Mouse (Mus musculus): Measurements from ENCODE around the gene Fscn1.

Gene Fscn1

DNA sequence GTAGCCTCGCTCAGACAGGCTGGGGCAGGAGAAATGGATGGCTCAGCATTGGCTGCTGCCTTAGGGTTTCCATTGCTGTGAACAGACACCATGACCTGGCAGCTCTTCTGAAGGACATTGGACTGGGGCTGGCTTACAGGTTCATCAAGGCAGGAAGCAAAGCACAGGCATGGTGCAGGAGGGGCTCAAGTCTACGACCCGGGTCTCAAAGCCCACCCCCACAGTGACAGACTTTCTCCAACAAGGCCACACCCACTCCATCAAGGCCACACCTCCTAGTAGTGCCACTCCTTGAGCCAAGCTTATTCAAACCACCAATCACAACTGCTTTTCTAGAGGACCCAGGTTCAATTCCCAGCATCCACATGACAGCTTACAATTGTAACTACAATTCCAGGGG, 13.8 kb downstream of the Fscn1 start:
- no peak for DNase-seq (ENCODE audit: low spot score)

DNA sequence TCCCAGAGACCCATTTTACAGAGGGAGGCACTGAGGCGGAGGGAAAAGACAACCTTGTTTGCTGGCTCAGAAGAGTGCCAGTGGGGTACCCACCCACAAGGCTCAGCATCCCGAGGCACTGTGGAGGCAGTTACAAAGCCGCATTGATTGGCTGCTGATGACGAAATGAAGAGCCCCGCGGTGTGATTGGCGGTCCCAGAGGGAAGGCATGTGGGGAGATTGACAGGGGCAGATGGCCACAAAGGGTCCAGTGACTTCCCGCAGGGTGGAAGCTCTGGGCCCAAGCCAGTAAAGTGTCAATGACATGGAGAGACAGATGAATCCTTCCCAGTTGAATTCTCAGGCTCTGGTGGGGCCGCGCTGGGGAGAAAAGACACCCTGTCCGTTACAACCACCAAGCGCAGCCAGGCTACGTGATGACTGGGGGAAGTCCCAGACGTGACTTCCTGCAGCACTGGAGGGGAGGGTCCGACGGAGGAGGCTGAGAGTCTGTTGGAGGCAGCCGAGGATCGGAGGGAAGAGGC, 14.5 kb downstream of the Fscn1 start:
- no peak for DNase-seq (ENCODE audit: low spot score)

GRCm38 (mm10) chr5:142976516-142976915, 16.4 kb downstream of the Fscn1 start:
- DNase-seq (ENCODE audit: low spot score): no peak

DNA sequence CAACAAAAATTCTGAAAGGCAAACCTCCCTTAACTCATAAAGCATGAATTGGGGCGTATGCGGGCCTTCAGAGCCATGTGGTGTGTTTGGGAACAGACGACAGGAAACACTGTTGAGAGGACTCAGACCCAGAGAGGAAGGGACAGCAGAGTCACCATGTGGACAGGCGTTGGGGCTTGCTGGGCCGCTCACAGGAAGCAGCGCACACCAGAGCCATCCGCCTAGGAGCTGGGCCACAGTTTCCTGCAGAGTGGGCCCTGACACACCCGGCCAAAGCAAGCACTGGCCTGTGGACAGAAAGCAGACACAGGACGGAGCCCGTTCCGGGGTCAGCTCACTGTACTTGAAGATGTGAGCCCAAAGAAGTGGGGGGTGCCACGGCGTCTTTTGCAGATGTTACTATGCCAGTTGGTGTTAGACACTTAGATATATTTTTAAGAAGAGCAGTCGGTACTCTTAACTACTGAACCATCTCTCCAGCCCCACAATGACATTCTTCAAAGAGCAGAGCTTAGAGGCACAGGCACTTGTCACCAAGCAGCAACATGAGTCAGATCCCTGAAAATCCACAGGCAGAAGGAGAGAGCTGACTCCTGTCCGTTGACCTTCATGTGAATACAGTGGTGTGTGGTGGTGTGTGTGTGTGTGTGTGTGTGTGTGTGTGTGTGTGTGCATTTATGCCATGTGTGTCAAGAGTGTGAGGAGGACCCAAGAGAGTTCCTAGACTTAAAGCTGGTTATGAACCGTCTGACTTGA, 22.1 kb downstream of the Fscn1 start:
- peak; percentile 41 for DNase-seq (ENCODE audit: low spot score)

DNA sequence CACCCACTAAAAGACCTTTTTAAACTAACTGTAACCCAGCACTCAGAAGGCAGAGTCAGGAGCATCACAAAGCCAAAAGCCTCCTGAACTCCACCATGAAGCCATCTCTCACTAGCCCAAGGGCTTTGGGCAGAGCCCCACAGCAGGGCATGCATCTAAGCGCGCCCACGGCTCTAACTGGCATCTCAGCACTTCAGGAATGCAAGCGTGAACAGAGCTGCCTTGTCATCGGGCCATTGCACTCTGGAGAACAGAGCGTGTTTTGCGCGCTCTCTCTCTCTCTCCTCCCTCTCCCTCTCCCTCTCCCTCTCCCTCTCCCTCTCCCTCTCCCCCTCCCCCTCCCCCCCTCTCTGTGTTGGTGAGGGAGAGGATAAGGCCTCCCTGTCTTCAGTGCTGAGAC, 23.0 kb downstream of the Fscn1 start:
- no peak for DNase-seq (ENCODE audit: low spot score)

DNA sequence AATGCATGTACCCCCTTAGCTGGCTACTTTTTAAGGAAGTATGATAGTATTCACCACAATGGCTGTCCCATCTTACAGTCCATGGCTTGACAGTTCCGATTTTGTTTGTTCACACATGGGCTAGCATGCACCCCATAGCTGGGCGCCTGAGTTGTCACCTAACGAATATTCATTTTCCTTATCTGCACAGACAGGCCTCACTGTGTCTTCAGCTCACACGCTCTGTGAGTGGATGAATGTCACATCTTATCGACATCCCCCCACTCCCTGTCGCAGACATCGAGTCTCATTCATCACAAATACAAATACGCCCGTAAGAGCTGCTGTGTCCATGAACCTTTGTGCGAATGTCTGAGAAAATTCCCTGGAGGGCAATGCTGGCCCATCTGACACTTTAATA, 24.1 kb downstream of the Fscn1 start:
- no peak for DNase-seq (ENCODE audit: low spot score)

- DNase-seq (ENCODE audit: low spot score): no peak
These were observed 28.4 kb downstream of the Fscn1 start for GRCm38 (mm10) chr5:142988520-142988919.

- DNase-seq (ENCODE audit: low spot score): no peak
These were observed 29.0 kb downstream of the Fscn1 start for GRCm38 (mm10) chr5:142989167-142989566.

DNA sequence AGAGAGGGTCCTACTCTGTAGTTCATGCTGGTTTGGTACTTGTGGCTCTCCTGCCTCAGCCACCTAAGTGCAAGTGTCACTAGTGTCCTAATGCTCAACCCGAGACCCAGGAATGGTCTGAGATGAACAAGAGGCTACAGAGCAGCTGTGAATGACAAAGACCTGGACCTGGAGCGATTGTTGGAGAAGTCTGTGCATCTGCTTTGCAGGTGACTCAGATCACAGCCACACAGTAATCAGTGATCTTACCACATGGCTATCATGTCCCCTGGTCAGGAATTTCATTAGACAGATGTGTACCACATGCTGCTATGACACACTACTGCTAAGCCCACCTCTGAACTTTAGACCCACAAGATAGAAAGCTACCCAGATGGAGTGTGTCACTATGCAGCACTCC, 34.6 kb downstream of the Fscn1 start:
- no peak for DNase-seq (ENCODE audit: low spot score)

DNA sequence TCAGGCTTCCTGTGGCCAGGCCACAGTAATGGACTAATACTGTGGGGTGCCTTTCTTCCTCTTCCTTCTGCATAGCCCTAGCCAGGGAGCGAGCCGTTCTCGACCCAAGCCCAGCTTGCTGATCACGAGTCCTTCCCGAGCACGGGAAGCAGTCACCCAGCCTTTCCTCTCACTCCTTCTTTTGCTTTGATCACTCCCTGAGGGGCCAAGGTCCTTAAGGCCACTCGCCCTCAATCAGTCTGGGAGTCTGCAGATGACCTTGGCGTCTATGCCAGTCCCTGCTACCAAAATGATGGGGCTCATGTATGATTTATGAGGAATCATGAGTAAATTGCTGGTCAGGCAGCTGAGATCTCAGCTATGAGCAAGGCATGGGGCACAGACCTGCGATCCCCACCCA, 37.4 kb downstream of the Fscn1 start:
- no peak for DNase-seq (ENCODE audit: low spot score)

- DNase-seq (ENCODE audit: low spot score): no peak
These were observed 38.0 kb downstream of the Fscn1 start for GRCm38 (mm10) chr5:142998171-142998570.

- no peak for DNase-seq (ENCODE audit: low spot score)
These were observed 39.9 kb downstream of the Fscn1 start for GRCm38 (mm10) chr5:143000091-143000490.

DNA sequence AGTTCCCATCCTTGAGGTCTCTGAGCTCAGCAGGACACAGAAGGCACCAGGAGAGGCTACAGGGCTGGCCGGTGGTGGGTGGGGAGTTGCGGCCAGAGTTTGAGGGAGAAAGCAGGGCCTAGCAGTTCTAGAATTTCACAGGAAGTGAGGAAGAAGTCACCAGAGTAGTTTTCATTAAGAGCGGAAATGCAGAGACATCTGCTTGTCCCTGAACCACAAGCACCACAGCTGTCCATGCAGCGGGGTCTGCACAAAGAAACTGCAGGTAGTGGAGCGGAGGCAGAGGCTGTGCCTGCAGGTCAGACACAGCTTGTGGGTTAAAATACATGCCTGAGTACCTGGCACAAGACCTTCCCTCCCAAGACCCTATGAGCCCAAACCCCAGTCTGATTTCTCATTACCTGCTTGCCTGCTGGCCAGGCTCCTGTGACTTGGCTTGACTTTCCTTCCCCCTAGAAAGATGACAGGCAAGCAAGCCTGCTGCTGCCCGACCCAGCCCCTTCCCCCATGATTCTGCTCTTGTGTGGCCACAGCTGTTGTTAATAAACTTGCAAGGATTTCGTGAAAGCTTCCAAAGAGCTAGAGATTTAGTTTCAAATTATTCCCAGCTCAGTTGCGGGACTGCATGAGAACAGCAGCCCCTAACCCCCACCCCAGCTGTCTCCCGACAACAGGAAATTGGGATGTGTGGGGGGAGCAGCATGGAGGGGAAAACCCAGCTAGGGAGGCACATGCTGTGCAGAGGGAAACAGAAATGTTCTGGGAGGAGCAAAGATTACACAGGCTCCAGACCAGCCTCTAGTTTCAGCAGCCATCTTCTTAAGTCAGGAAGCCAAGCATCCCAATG, 40.7 kb downstream of the Fscn1 start:
- no peak for DNase-seq (ENCODE audit: low spot score)

GRCm38 (mm10) chr5:143009383-143009782, 49.2 kb downstream of the Fscn1 start:
- DNase-seq (ENCODE audit: low spot score): no peak

GRCm38 (mm10) chr5:143017401-143017800, 57.3 kb downstream of the Fscn1 start:
- peak; percentile 37 for DNase-seq (ENCODE audit: low spot score)
